In genomic region chr2:73213871-73214659, GRCm38 (mm10) we compare ENCODE assay signal across 8 mouse cellular contexts. TPM values are rescaled to one million over a fixed set of nuclear protein-coding genes. Genes with fewer than 3 reads are reported as not detected.
DNase-seq lines count a peak whose midpoint lies in the region; ATAC-seq and TF ChIP-seq lines count a peak whose summit lies in the region.

No protein-coding gene starts in this region.

- no peaks in the 10 kb centered on the region for H3K27me3 ChIP-seq in embryonic facial prominence, embryonic 15.5 days
- H3K27me3 ChIP-seq in limb, embryonic 14.5 days (ENCODE audit: control insufficient read depth, insufficient read depth, low read length) = no peaks in the 10 kb centered on the region
- H3K27me3 ChIP-seq in midbrain, postnatal 0 days (ENCODE audit: insufficient read depth, low read length) = no peaks in the 10 kb centered on the region

- peaks cover 4% of the 10 kb centered on the region; the same call in 1 of the 2 replicates for H3K36me3 ChIP-seq in embryonic facial prominence, embryonic 15.5 days
- H3K36me3 ChIP-seq in limb, embryonic 14.5 days (ENCODE audit: control insufficient read depth, insufficient read depth, low read length) = peaks cover 11% of the 10 kb centered on the region; the same call in 1 of the 2 replicates
- H3K36me3 ChIP-seq in midbrain, postnatal 0 days (ENCODE audit: insufficient read depth, low read length) = peaks cover 4% of the 10 kb centered on the region; the same call in 1 of the 2 replicates

- peak overlapping the region; percentile 91 for H3K4me3 ChIP-seq in bone marrow, adult 2 months (replicated peaks; ENCODE audit: control insufficient read depth, low read depth, low read length)
- H3K4me3 ChIP-seq in embryonic facial prominence, embryonic 15.5 days (replicated peaks) = peak overlapping the region; percentile 92
- peak overlapping the region; percentile 86 for H3K4me3 ChIP-seq in limb, embryonic 14.5 days (replicated peaks; ENCODE audit: low read length)
- H3K4me3 ChIP-seq in midbrain, postnatal 0 days (ENCODE audit: low read depth, low read length) = peak overlapping the region; percentile 85

- H3K9ac ChIP-seq in embryonic facial prominence, embryonic 15.5 days = peak overlapping the region; percentile 72
- H3K9ac ChIP-seq in limb, embryonic 14.5 days (ENCODE audit: low read depth, low read length, severe bottlenecking) = peak overlapping the region; percentile 82
- H3K9ac ChIP-seq in midbrain, postnatal 0 days (replicated peaks; ENCODE audit: low read length, poor library complexity, severe bottlenecking) = peak overlapping the region; percentile 83

- H3K4me2 ChIP-seq in embryonic facial prominence, embryonic 15.5 days (replicated peaks) = peak overlapping the region; percentile 88
- H3K4me2 ChIP-seq in limb, embryonic 14.5 days (replicated peaks; ENCODE audit: low read depth, low read length, severe bottlenecking) = peak overlapping the region; percentile 93
- H3K4me2 ChIP-seq in midbrain, postnatal 0 days (ENCODE audit: low read depth, low read length, poor library complexity, severe bottlenecking) = peak overlapping the region; percentile 76

- TF ChIP-seq POLR2A in bone marrow, adult 2 months (IDR thresholded peaks at IDR 0.05; ENCODE audit: borderline replicate concordance, control insufficient read depth, low read depth, low read length) = peak; percentile 35; the same call in 1 of the 2 replicates
- 0 out of 2 replicates have a peak, but pooled peaks have one; percentile 38 for TF ChIP-seq POLR2A in limb, embryonic 14.5 days (IDR thresholded peaks at IDR 0.05; ENCODE audit: borderline replicate concordance, extremely low read depth, insufficient read depth, insufficient read length)

- WGBS in bone marrow, adult 2 months = under 1% methylated on average over 68 of the region's 68 CpGs
- under 1% methylated on average over 68 of the region's 68 CpGs for WGBS in embryonic facial prominence, embryonic 15.5 days
- 2% methylated on average over 38 of the region's 68 CpGs for WGBS in limb, embryonic 14.5 days
- WGBS in midbrain, postnatal 0 days = 2% methylated on average over 62 of the region's 68 CpGs

- H3K9me3 ChIP-seq in embryonic facial prominence, embryonic 15.5 days (replicated peaks) = no peaks in the 10 kb centered on the region
- H3K9me3 ChIP-seq in limb, embryonic 14.5 days (ENCODE audit: control insufficient read depth, low read length) = no peaks in the 10 kb centered on the region
- H3K9me3 ChIP-seq in midbrain, postnatal 0 days (ENCODE audit: low read length) = no peaks in the 10 kb centered on the region

- H3K27ac ChIP-seq in bone marrow, adult 2 months (ENCODE audit: control insufficient read depth, insufficient read depth, low read depth, low read length, poor library complexity) = peak overlapping the region; percentile 58
- peak overlapping the region; percentile 70 for H3K27ac ChIP-seq in embryonic facial prominence, embryonic 15.5 days (replicated peaks)
- no peak overlapping the region for H3K27ac ChIP-seq in limb, embryonic 14.5 days (replicated peaks; ENCODE audit: low read depth, low read length)
- peak overlapping the region; percentile 39; the same call in 1 of the 2 replicates for H3K27ac ChIP-seq in midbrain, postnatal 0 days (ENCODE audit: low read depth, low read length)

- TF ChIP-seq CTCF in bone marrow, adult 2 months (IDR thresholded peaks at IDR 0.05; ENCODE audit: control insufficient read depth, insufficient read depth, low read length) = no peak
- no peak for TF ChIP-seq CTCF in midbrain, postnatal 0 days (IDR thresholded peaks at IDR 0.05)

- peak; percentile 98 for ATAC-seq in embryonic facial prominence, embryonic 15.5 days (ENCODE audit: insufficient number of reproducible peaks, low FRiP score, low TSS enrichment, low read depth)
- peak; percentile 99 for ATAC-seq in limb, embryonic 14.5 days (ENCODE audit: low FRiP score, low read depth)
- peak; percentile 93 for ATAC-seq in midbrain, postnatal 0 days (ENCODE audit: low FRiP score)

- H3K4me1 ChIP-seq in bone marrow, adult 2 months (ENCODE audit: control insufficient read depth, insufficient read depth, low read length) = no peaks in the 10 kb centered on the region; the same call in 1 of the 2 replicates
- peaks cover 9% of the 10 kb centered on the region for H3K4me1 ChIP-seq in embryonic facial prominence, embryonic 15.5 days
- peaks cover 7% of the 10 kb centered on the region; the same call in 1 of the 2 replicates for H3K4me1 ChIP-seq in limb, embryonic 14.5 days (ENCODE audit: control insufficient read depth, insufficient read depth, low read length)
- H3K4me1 ChIP-seq in midbrain, postnatal 0 days (ENCODE audit: insufficient read depth, low read length) = no peaks in the 10 kb centered on the region; the same call in 1 of the 2 replicates

- DNase-seq in 416B (ENCODE audit: low read depth) = peak; percentile 92
- peak; percentile 84 for DNase-seq in heart, adult 8-10 months (ENCODE audit: low spot score)
- peak; percentile 94 for DNase-seq in kidney, adult 9 months
- DNase-seq in limb, embryonic 14.5 days (ENCODE audit: low spot score) = peak; percentile 89
- DNase-seq in midbrain, postnatal 0 days (ENCODE audit: low spot score) = peak; percentile 89
- peak; percentile 92 to 95 for DNase-seq in spleen, postnatal 14 days (ENCODE audit: low spot score in 2 of 2)

RNA-seq across cellular contexts. Expression of gene Ola1, which starts 4.7 kb away (rescaled TPM):
- polyA plus RNA-seq in bone marrow, adult 2 months (2011; ENCODE audit: insufficient read depth, insufficient read length, low replicate concordance, missing spikeins) = 14.0 and 37.9 TPM in 2 replicates
- polyA plus RNA-seq in embryonic facial prominence, embryonic 15.5 days (2015; fragmentation: Nextera tagmentation; extraction: Ambion mirVana) = 90.7 and 91.1 TPM in 2 replicates
- 10 to 100 TPM; 38.0 to 41.7 (median 40.7) TPM for total RNA-seq in heart, adult 8-10 months (2022)
- 33.6 and 49.7 TPM in 2 replicates for polyA plus RNA-seq in limb, embryonic 14.5 days (2012; rRNA removed)
- 89.8 and 95.4 TPM in 2 replicates for polyA plus RNA-seq in limb, embryonic 14.5 days (2014; fragmentation: Nextera tagmentation; extraction: Ambion mirVana)
- 49.9 and 50.2 TPM in 2 replicates for total RNA-seq in midbrain, postnatal 0 days (2014; rRNA removed)
- polyA plus RNA-seq in midbrain, postnatal 0 days (2015; fragmentation: Nextera tagmentation; extraction: Ambion mirVana) = 87.3 and 91.7 TPM in 2 replicates

RNA-seq across cellular contexts. Expression of gene Sp9, which starts 57.7 kb away (rescaled TPM):
- not detected in 2 replicates for polyA plus RNA-seq in bone marrow, adult 2 months (2011; ENCODE audit: insufficient read depth, insufficient read length, low replicate concordance, missing spikeins)
- 2.7 and 2.9 TPM in 2 replicates for polyA plus RNA-seq in embryonic facial prominence, embryonic 15.5 days (2015; fragmentation: Nextera tagmentation; extraction: Ambion mirVana)
- total RNA-seq in heart, adult 8-10 months (2022) = not detected
- 2.4 and 2.5 TPM in 2 replicates for polyA plus RNA-seq in limb, embryonic 14.5 days (2012; rRNA removed)
- polyA plus RNA-seq in limb, embryonic 14.5 days (2014; fragmentation: Nextera tagmentation; extraction: Ambion mirVana) = 1.7 and 2.5 TPM in 2 replicates
- 2.3 and 3.3 TPM in 2 replicates for total RNA-seq in midbrain, postnatal 0 days (2014; rRNA removed)
- 1.7 and 2.0 TPM in 2 replicates for polyA plus RNA-seq in midbrain, postnatal 0 days (2015; fragmentation: Nextera tagmentation; extraction: Ambion mirVana)
